Mouse (Mus musculus): ENCODE measurements at regions not wholly inside any gene's neighbourhood (a gene's known extent, or its start where the extent isn't known, plus 50 kb on each side); places are given as distances from the start of the nearest gene placed in this dataset.
A peak's percentile ranks its signal among the peaks of the same experiment; 100 is the strongest.

GRCm38 (mm10) chr9:92045472-92045905, 147.2 kb upstream of the Plscr5 start:
- no peaks in the 10 kb centered on the region for H3K4me1 ChIP-seq (ENCODE audit: control insufficient read depth, insufficient read depth, low read length)
- no peaks in the 10 kb centered on the region for H3K36me3 ChIP-seq (ENCODE audit: control insufficient read depth, insufficient read depth, low read length)
- no peaks in the 10 kb centered on the region for H3K27me3 ChIP-seq (ENCODE audit: control insufficient read depth, insufficient read depth, low read length)
- 52% methylated on average over 3 of the region's 3 CpGs for WGBS
- H3K9me3 ChIP-seq (ENCODE audit: control insufficient read depth, low read length): no peaks in the 10 kb centered on the region
- peak; percentile 53 for DNase-seq
- no peak for ATAC-seq (ENCODE audit: low FRiP score, low TSS enrichment)
- H3K9ac ChIP-seq (replicated peaks; ENCODE audit: low read length): no peak overlapping the region
- no peak overlapping the region for H3K27ac ChIP-seq (replicated peaks; ENCODE audit: low read depth, low read length)
- no peak overlapping the region for H3K4me2 ChIP-seq (ENCODE audit: low read length)
- H3K4me3 ChIP-seq (replicated peaks; ENCODE audit: low read depth, low read length): no peak overlapping the region

- Histone ChIP-seq H3K4me3 (replicated peaks; ENCODE audit: low read depth, low read length) (no peak overlapping the region), H3K27ac (replicated peaks; ENCODE audit: low read depth, low read length) (no peak overlapping the region), H3K27me3 (ENCODE audit: control insufficient read depth, insufficient read depth, low read length) (no peaks in the 10 kb centered on the region), H3K9me3 (ENCODE audit: control insufficient read depth, low read length) (no peaks in the 10 kb centered on the region), H3K4me1 (ENCODE audit: control insufficient read depth, insufficient read depth, low read length) (no peaks in the 10 kb centered on the region), H3K9ac (replicated peaks; ENCODE audit: low read length) (no peak overlapping the region), H3K36me3 (ENCODE audit: control insufficient read depth, insufficient read depth, low read length) (no peaks in the 10 kb centered on the region), H3K4me2 (ENCODE audit: low read length) (no peak overlapping the region)
- WGBS: 86% methylated on average over 9 of the region's 9 CpGs
- ATAC-seq (ENCODE audit: low FRiP score, low TSS enrichment) (no peak), DNase-seq (no peak)
These were observed 148.6 kb upstream of the Plscr5 start for GRCm38 (mm10) chr9:92044161-92044560.

GRCm38 (mm10) chr9:92016521-92016920, 176.2 kb upstream of the Plscr5 start:
- DNase-seq (no peak), ATAC-seq (ENCODE audit: low FRiP score, low TSS enrichment) (no peak)
- WGBS: 96% methylated on average over 3 of the region's 3 CpGs
- H3K27me3 ChIP-seq (ENCODE audit: control insufficient read depth, insufficient read depth, low read length): no peaks in the 10 kb centered on the region
- no peak overlapping the region for H3K4me3 ChIP-seq (replicated peaks; ENCODE audit: low read depth, low read length)
- no peaks in the 10 kb centered on the region for H3K4me1 ChIP-seq (ENCODE audit: control insufficient read depth, insufficient read depth, low read length)
- H3K36me3 ChIP-seq (ENCODE audit: control insufficient read depth, insufficient read depth, low read length): no peaks in the 10 kb centered on the region
- no peaks in the 10 kb centered on the region for H3K9me3 ChIP-seq (ENCODE audit: control insufficient read depth, low read length)
- no peak overlapping the region for H3K9ac ChIP-seq (replicated peaks; ENCODE audit: low read length)
- H3K27ac ChIP-seq (replicated peaks; ENCODE audit: low read depth, low read length): no peak overlapping the region
- no peak overlapping the region for H3K4me2 ChIP-seq (ENCODE audit: low read length)

- H3K27ac ChIP-seq (replicated peaks; ENCODE audit: low read depth, low read length): no peak overlapping the region
- no peaks in the 10 kb centered on the region for H3K36me3 ChIP-seq (ENCODE audit: control insufficient read depth, insufficient read depth, low read length)
- no peaks in the 10 kb centered on the region for H3K9me3 ChIP-seq (ENCODE audit: control insufficient read depth, low read length)
- no peaks in the 10 kb centered on the region for H3K27me3 ChIP-seq (ENCODE audit: control insufficient read depth, insufficient read depth, low read length)
- DNase-seq: no peak
- H3K4me2 ChIP-seq (ENCODE audit: low read length): no peak overlapping the region
- H3K9ac ChIP-seq (replicated peaks; ENCODE audit: low read length): no peak overlapping the region
- 83% methylated on average over 3 of the region's 3 CpGs for WGBS
- H3K4me3 ChIP-seq (replicated peaks; ENCODE audit: low read depth, low read length): no peak overlapping the region
- no peak for ATAC-seq (ENCODE audit: low FRiP score, low TSS enrichment)
- H3K4me1 ChIP-seq (ENCODE audit: control insufficient read depth, insufficient read depth, low read length): no peaks in the 10 kb centered on the region
These were observed 176.8 kb upstream of the Plscr5 start for GRCm38 (mm10) chr9:92015923-92016322.

GRCm38 (mm10) chr9:91988240-91988639, 204.5 kb upstream of the Plscr5 start:
- ATAC-seq (ENCODE audit: low FRiP score, low TSS enrichment): no peak
- H3K4me1 ChIP-seq (ENCODE audit: control insufficient read depth, insufficient read depth, low read length): no peaks in the 10 kb centered on the region
- H3K9me3 ChIP-seq (ENCODE audit: control insufficient read depth, low read length): no peaks in the 10 kb centered on the region
- no peaks in the 10 kb centered on the region for H3K27me3 ChIP-seq (ENCODE audit: control insufficient read depth, insufficient read depth, low read length)
- DNase-seq: no peak
- H3K4me2 ChIP-seq (ENCODE audit: low read length): no peak overlapping the region
- WGBS: 91% methylated on average over 2 of the region's 2 CpGs
- H3K27ac ChIP-seq (replicated peaks; ENCODE audit: low read depth, low read length): no peak overlapping the region
- no peak overlapping the region for H3K9ac ChIP-seq (replicated peaks; ENCODE audit: low read length)
- H3K36me3 ChIP-seq (ENCODE audit: control insufficient read depth, insufficient read depth, low read length): no peaks in the 10 kb centered on the region
- H3K4me3 ChIP-seq (replicated peaks; ENCODE audit: low read depth, low read length): no peak overlapping the region

- H3K27me3 ChIP-seq (ENCODE audit: control insufficient read depth, insufficient read depth, low read length): no peaks in the 10 kb centered on the region
- no peak for DNase-seq
- H3K4me2 ChIP-seq (ENCODE audit: low read length): no peak overlapping the region
- H3K36me3 ChIP-seq (ENCODE audit: control insufficient read depth, insufficient read depth, low read length): no peaks in the 10 kb centered on the region
- WGBS: 88% methylated on average over 9 of the region's 9 CpGs
- no peak for ATAC-seq (ENCODE audit: low FRiP score, low TSS enrichment)
- no peaks in the 10 kb centered on the region for H3K4me1 ChIP-seq (ENCODE audit: control insufficient read depth, insufficient read depth, low read length)
- no peaks in the 10 kb centered on the region for H3K9me3 ChIP-seq (ENCODE audit: control insufficient read depth, low read length)
- H3K27ac ChIP-seq (replicated peaks; ENCODE audit: low read depth, low read length): no peak overlapping the region
- H3K9ac ChIP-seq (replicated peaks; ENCODE audit: low read length): no peak overlapping the region
- H3K4me3 ChIP-seq (replicated peaks; ENCODE audit: low read depth, low read length): no peak overlapping the region
These were observed 210.6 kb upstream of the Plscr5 start for GRCm38 (mm10) chr9:91981955-91982621.

- no peaks in the 10 kb centered on the region for H3K27me3 ChIP-seq (ENCODE audit: control insufficient read depth, insufficient read depth, low read length)
- H3K9ac ChIP-seq (replicated peaks; ENCODE audit: low read length): no peak overlapping the region
- H3K4me1 ChIP-seq (ENCODE audit: control insufficient read depth, insufficient read depth, low read length): no peaks in the 10 kb centered on the region
- WGBS: 84% methylated on average over 3 of the region's 3 CpGs
- DNase-seq (no peak), ATAC-seq (ENCODE audit: low FRiP score, low TSS enrichment) (no peak)
- H3K27ac ChIP-seq (replicated peaks; ENCODE audit: low read depth, low read length): no peak overlapping the region
- H3K4me3 ChIP-seq (replicated peaks; ENCODE audit: low read depth, low read length): no peak overlapping the region
- H3K4me2 ChIP-seq (ENCODE audit: low read length): no peak overlapping the region
- H3K9me3 ChIP-seq (ENCODE audit: control insufficient read depth, low read length): no peaks in the 10 kb centered on the region
- H3K36me3 ChIP-seq (ENCODE audit: control insufficient read depth, insufficient read depth, low read length): no peaks in the 10 kb centered on the region
These were observed 211.2 kb upstream of the Plscr5 start for GRCm38 (mm10) chr9:91981499-91981898.

GRCm38 (mm10) chr9:91964051-91964450, 228.7 kb upstream of the Plscr5 start:
- no peak overlapping the region for H3K4me3 ChIP-seq (replicated peaks; ENCODE audit: low read depth, low read length)
- H3K9me3 ChIP-seq (ENCODE audit: control insufficient read depth, low read length): no peaks in the 10 kb centered on the region
- H3K4me2 ChIP-seq (ENCODE audit: low read length): no peak overlapping the region
- ATAC-seq (ENCODE audit: low FRiP score, low TSS enrichment) (no peak), DNase-seq (peak; percentile 12)
- 72% methylated on average over 2 of the region's 2 CpGs for WGBS
- H3K4me1 ChIP-seq (ENCODE audit: control insufficient read depth, insufficient read depth, low read length): no peaks in the 10 kb centered on the region
- H3K27ac ChIP-seq (replicated peaks; ENCODE audit: low read depth, low read length): no peak overlapping the region
- H3K36me3 ChIP-seq (ENCODE audit: control insufficient read depth, insufficient read depth, low read length): no peaks in the 10 kb centered on the region
- no peak overlapping the region for H3K9ac ChIP-seq (replicated peaks; ENCODE audit: low read length)
- H3K27me3 ChIP-seq (ENCODE audit: control insufficient read depth, insufficient read depth, low read length): no peaks in the 10 kb centered on the region

- Histone ChIP-seq H3K9me3 (ENCODE audit: control insufficient read depth, low read length) (no peaks in the 10 kb centered on the region), H3K4me3 (replicated peaks; ENCODE audit: low read depth, low read length) (no peak overlapping the region), H3K36me3 (ENCODE audit: control insufficient read depth, insufficient read depth, low read length) (no peaks in the 10 kb centered on the region), H3K4me1 (ENCODE audit: control insufficient read depth, insufficient read depth, low read length) (no peaks in the 10 kb centered on the region), H3K27ac (replicated peaks; ENCODE audit: low read depth, low read length) (no peak overlapping the region), H3K9ac (replicated peaks; ENCODE audit: low read length) (no peak overlapping the region), H3K4me2 (ENCODE audit: low read length) (no peak overlapping the region), H3K27me3 (ENCODE audit: control insufficient read depth, insufficient read depth, low read length) (no peaks in the 10 kb centered on the region)
- peak; percentile 26 for DNase-seq
- WGBS: 57% methylated on average over 1 of the region's 1 CpGs
- no peak for ATAC-seq (ENCODE audit: low FRiP score, low TSS enrichment)
These were observed 230.0 kb upstream of the Plscr5 start for GRCm38 (mm10) chr9:91962726-91963125.

Data from midbrain, embryonic 14.5 days (tissue).